Mouse (Mus musculus) CH12.LX (cell line): ENCODE data around the gene Trim32. TPM values are rescaled to one million over a fixed set of nuclear protein-coding genes. Genes with fewer than 3 reads are reported as not detected.

Source experiments
- DNase-seq: peaks from one replicate; pipeline ENCODE4 v3.0.0-alpha.2; 2013; ENCODE audit errors: extremely low read depth
- H3K27ac ChIP-seq: 2 replicates; pipeline ENCODE4 v1.5.1; 2012; ENCODE audit warnings: low read depth, mild to moderate bottlenecking, control low read depth, moderate library complexity; ENCODE audit not compliant: insufficient read depth
- H3K27me3 ChIP-seq: replicated peaks from 2 replicates; pipeline ENCODE3; 2012; ENCODE audit warnings: inconsistent platforms
- H3K36me3 ChIP-seq, 2 experiments: replicated peaks in 1 of 2; 2 replicates each; pipeline versions ENCODE3 to v1.6.1; 2012; ENCODE audit warnings: inconsistent platforms in 1 of 2, low read length in 1 of 2, mild to moderate bottlenecking in 1 of 2, mixed read lengths in 1 of 2, moderate library complexity in 1 of 2; ENCODE audit not compliant: control insufficient read depth in 1 of 2, insufficient read depth in 1 of 2
- H3K4me1 ChIP-seq, 2 experiments: 2 replicates each; pipeline ENCODE4 v1.6.1; 2012; ENCODE audit warnings: inconsistent platforms in 1 of 2, moderate library complexity in 1 of 2; ENCODE audit not compliant: insufficient read depth in 2 of 2, control insufficient read depth in 1 of 2
- H3K4me2 ChIP-seq: 2 replicates; pipeline ENCODE4 v1.6.1; 2012; ENCODE audit warnings: low read depth, mild to moderate bottlenecking, control low read depth; ENCODE audit not compliant: poor library complexity, insufficient read depth, severe bottlenecking
- H3K4me3 ChIP-seq, 3 experiments: fragments of 150-350 bp in 1 of 3; sonication (generic) in 1 of 3; replicated peaks in 1 of 3; 2 replicates each; pipeline versions ENCODE3 to v1.5.1; 2011 to 2012; ENCODE audit warnings: low read depth in 2 of 3, low read length in 2 of 3, mild to moderate bottlenecking in 2 of 3, moderate library complexity in 2 of 3, control low read depth in 1 of 3, improper control_type of control experiment in 1 of 3, inconsistent platforms in 1 of 3, mixed read lengths in 1 of 3; ENCODE audit not compliant: poor library complexity in 1 of 3
- H3K79me2 ChIP-seq: replicated peaks from 2 replicates; pipeline ENCODE4 v1.6.1; 2012; ENCODE audit warnings: mild to moderate bottlenecking, moderate library complexity; ENCODE audit not compliant: control insufficient read depth, poor library complexity, insufficient read depth, severe bottlenecking; ENCODE audit errors: extremely low read depth
- H3K9ac ChIP-seq: 2 replicates; pipeline ENCODE4 v1.6.1; 2012; ENCODE audit warnings: low read depth, mild to moderate bottlenecking, control low read depth, moderate library complexity; ENCODE audit not compliant: insufficient read depth
- H3K9me3 ChIP-seq: replicated peaks from 2 replicates; pipeline ENCODE3; 2012; ENCODE audit warnings: low read length, inconsistent platforms, mixed read lengths
- BHLHE40 ChIP-seq: IDR thresholded peaks from 2 replicates; pipeline ENCODE4 v1.6.1; 2011; ENCODE audit warnings: mild to moderate bottlenecking, low read depth, low read length, improper control_type of control experiment
- CHD1 ChIP-seq: IDR thresholded peaks from 2 replicates; pipeline ENCODE4 v1.6.1; 2012; ENCODE audit warnings: low read depth, low read length, improper control_type of control experiment, inconsistent platforms
- CHD2 ChIP-seq: IDR thresholded peaks from 2 replicates; pipeline ENCODE4 v1.6.1; 2011; ENCODE audit warnings: low read length, improper control_type of control experiment
- CTCF ChIP-seq, 2 experiments: IDR thresholded peaks in 1 of 2; conservative IDR thresholded peaks in 1 of 2; 2 replicates each; pipeline ENCODE4 v1.5.1; 2011 to 2012; ENCODE audit warnings: low read depth in 2 of 2, low read length in 2 of 2, improper control_type of control experiment in 1 of 2, inconsistent platforms in 1 of 2, mild to moderate bottlenecking in 1 of 2, moderate library complexity in 1 of 2
- EP300 ChIP-seq: IDR thresholded peaks from 2 replicates; pipeline ENCODE4 v1.6.1; 2011; ENCODE audit warnings: low read length, improper control_type of control experiment
- GABPA ChIP-seq: IDR thresholded peaks from 2 replicates; pipeline ENCODE4 v1.6.1; 2012; ENCODE audit warnings: low read depth, low read length, improper control_type of control experiment, inconsistent platforms; ENCODE audit not compliant: insufficient replicate concordance
- JUND ChIP-seq: conservative IDR thresholded peaks from 2 replicates; pipeline ENCODE4 v1.6.1; 2011; ENCODE audit warnings: low read depth, low read length, improper control_type of control experiment
- KAT2A ChIP-seq: IDR thresholded peaks from 2 replicates; pipeline ENCODE4 v1.6.1; 2012; ENCODE audit warnings: low read length, improper control_type of control experiment, inconsistent platforms; ENCODE audit not compliant: insufficient replicate concordance
- MAFK ChIP-seq: IDR thresholded peaks from 2 replicates; pipeline ENCODE4 v1.6.1; 2011; ENCODE audit warnings: low read length, improper control_type of control experiment; ENCODE audit not compliant: insufficient replicate concordance
- MAX ChIP-seq: IDR thresholded peaks from 2 replicates; pipeline ENCODE4 v1.6.1; 2011; ENCODE audit warnings: low read length, improper control_type of control experiment
- MAZ ChIP-seq: IDR thresholded peaks from 2 replicates; pipeline ENCODE4 v1.6.1; 2012; ENCODE audit warnings: low read depth, mild to moderate bottlenecking, inconsistent platforms, low read length, improper control_type of control experiment, moderate library complexity
- MEF2A ChIP-seq: IDR thresholded peaks from 2 replicates; pipeline ENCODE4 v1.6.1; 2014; ENCODE audit warnings: low read depth, mild to moderate bottlenecking, inconsistent platforms, low read length, improper control_type of control experiment, borderline replicate concordance
- MXI1 ChIP-seq: IDR thresholded peaks from 2 replicates; pipeline ENCODE4 v1.6.1; 2011; ENCODE audit warnings: mild to moderate bottlenecking, low read depth, low read length, improper control_type of control experiment
- MYC ChIP-seq: IDR thresholded peaks from 2 replicates; pipeline ENCODE4 v1.6.1; 2011; ENCODE audit warnings: low read depth, mild to moderate bottlenecking, improper control_type of control experiment, low read length
- NRF1 ChIP-seq: IDR thresholded peaks from 2 replicates; pipeline ENCODE4 v1.6.1; 2014; ENCODE audit warnings: low read depth, mild to moderate bottlenecking, inconsistent platforms, low read length, improper control_type of control experiment, moderate library complexity
- PAX5 ChIP-seq: IDR thresholded peaks from 2 replicates; pipeline ENCODE4 v1.6.1; 2012; ENCODE audit warnings: low read length, inconsistent platforms, mixed read lengths
- POLR2A ChIP-seq: IDR thresholded peaks from 2 replicates; pipeline ENCODE4 v1.6.1; 2011; ENCODE audit warnings: low read depth, mild to moderate bottlenecking, improper control_type of control experiment, low read length
- POLR2AphosphoS2 ChIP-seq: IDR thresholded peaks from 2 replicates; pipeline ENCODE4 v1.6.1; 2011; ENCODE audit warnings: low read depth, low read length, improper control_type of control experiment
- RAD21 ChIP-seq: IDR thresholded peaks from 2 replicates; pipeline ENCODE4 v1.6.1; 2011; ENCODE audit warnings: low read depth, mild to moderate bottlenecking, low read length, improper control_type of control experiment, moderate library complexity
- TBP ChIP-seq: conservative IDR thresholded peaks from 2 replicates; pipeline ENCODE4 v1.6.1; 2011; ENCODE audit warnings: low read depth, low read length, improper control_type of control experiment
- TCF12 ChIP-seq: IDR thresholded peaks from 2 replicates; pipeline ENCODE4 v1.6.1; 2014; ENCODE audit warnings: low read depth, mild to moderate bottlenecking, inconsistent platforms, low read length, improper control_type of control experiment
- USF1 ChIP-seq: IDR thresholded peaks from 2 replicates; pipeline ENCODE4 v1.6.1; 2014; ENCODE audit warnings: low read depth, mild to moderate bottlenecking, inconsistent platforms, low read length, improper control_type of control experiment
- USF2 ChIP-seq: conservative IDR thresholded peaks from 2 replicates; pipeline ENCODE4 v1.6.1; 2011; ENCODE audit warnings: low read depth, low read length, improper control_type of control experiment
- ZKSCAN1 ChIP-seq: IDR thresholded peaks from 2 replicates; pipeline ENCODE4 v1.6.1; 2012; ENCODE audit warnings: low read depth, inconsistent platforms, low read length, improper control_type of control experiment, borderline replicate concordance
- ZNF384 ChIP-seq: IDR thresholded peaks from 2 replicates; pipeline ENCODE4 v1.6.1; 2012; ENCODE audit warnings: low read depth, low read length, improper control_type of control experiment, inconsistent platforms
- dilution Hi-C: fragments of 300-500 bp; cut with MboI; formaldehyde crosslinking; loops from 2 replicates; pipeline ENCODE4 v1.14.3; 2020; ENCODE audit warnings: low sequenced_read_pairs; ENCODE audit not compliant: extremely low pct_unique_long_range_greater_than_20kb, extremely low pct_ligation_motif_present
- in situ Hi-C: fragments of 300-500 bp; cut with MboI; formaldehyde crosslinking; loops from 3 replicates; pipeline ENCODE4 v1.14.3; 2019; ENCODE audit warnings: low sequenced_read_pairs, low pct_ligation_motif_present, low pct_unique_long_range_greater_than_20kb, mixed read lengths
- polyA plus RNA-seq: library from polyadenylated mRNA; unstranded; fragments of >175 nt; gene quantifications from 2 replicates; pipeline ENCODE4 v1.2.1, GENCODE M21; 2012; ENCODE audit warnings: low read depth; ENCODE audit not compliant: insufficient read length
- total RNA-seq, 2 experiments: library from RNA; depleted of rRNA; stranded (reverse); fragments of 300-350 nt in 1 of 2; fragments of >200 nt in 1 of 2; gene quantifications; 2 replicates each; pipeline ENCODE4 v1.2.3; 2012 to 2014

Gene Trim32
- total and polyA plus RNA-seq, 3 experiments = 23.4 to 26.2 (median 23.7) TPM

GRCm38 (mm10) chr4:65620125-65620524 is 15.3 kb downstream of the Trim32 start:
- no peak overlapping the region for H3K4me2 ChIP-seq
- TF ChIP-seq ZNF384 (no peak), MEF2A (no peak), TCF12 (no peak), ZKSCAN1 (no peak)
- no peak overlapping the region for H3K4me3 ChIP-seq
- no peaks in the 10 kb centered on the region for H3K27me3 ChIP-seq
- dilution Hi-C loops = no loop called here
- H3K36me3 ChIP-seq = peaks cover 15 to 59% of the 10 kb centered on the region in 2 experiments
- no peak overlapping the region for H3K9ac ChIP-seq
- H3K79me2 ChIP-seq = no peaks in the 10 kb centered on the region
- no peaks in the 10 kb centered on the region for H3K4me1 ChIP-seq
- H3K9me3 ChIP-seq = no peaks in the 10 kb centered on the region
- in situ Hi-C loops = no loop called here
- no peak overlapping the region for H3K27ac ChIP-seq
- DNase-seq = no peak

DNA sequence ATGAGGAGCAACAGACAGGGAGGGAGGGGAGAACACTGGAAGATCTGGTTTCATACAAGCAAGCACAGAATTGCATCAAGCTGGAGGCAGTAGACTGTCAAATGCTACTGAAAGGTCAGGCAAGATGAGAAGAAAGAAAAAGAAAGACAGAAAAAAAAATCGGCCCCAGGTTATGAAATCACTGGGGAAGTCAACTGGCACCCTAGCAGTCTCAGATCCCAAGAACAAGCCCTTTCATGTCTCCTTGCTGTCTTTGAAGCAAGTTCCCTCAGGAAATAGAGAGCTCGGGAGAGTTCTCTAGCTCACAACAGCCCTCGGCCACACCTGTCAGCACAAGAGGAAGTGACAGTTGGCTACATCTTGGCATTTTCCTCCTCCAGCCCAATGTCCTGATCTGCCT is 33.4 kb downstream of the Trim32 start:
- H3K4me1 ChIP-seq = no peaks in the 10 kb centered on the region; a peak in 1 of 4 replicates
- dilution Hi-C loops = no loop called here
- H3K4me3 ChIP-seq = no peak overlapping the region
- TF ChIP-seq POLR2AphosphoS2 (no peak), TCF12 (no peak), ZKSCAN1 (no peak), MAX (no peak), RAD21 (no peak), JUND (no peak), BHLHE40 (no peak), EP300 (no peak), USF2 (no peak), MEF2A (no peak), POLR2A (no peak), GABPA (no peak)
- in situ Hi-C loops = no loop called here
- DNase-seq = no peak
- H3K27ac ChIP-seq = no peak overlapping the region
- H3K4me2 ChIP-seq = peak overlapping the region; percentile 13; the same call in 1 of the 2 replicates
- no peaks in the 10 kb centered on the region for H3K79me2 ChIP-seq
- H3K9me3 ChIP-seq = no peaks in the 10 kb centered on the region
- H3K27me3 ChIP-seq = no peaks in the 10 kb centered on the region
- H3K36me3 ChIP-seq = no peaks in the 10 kb centered on the region
- no peak overlapping the region for H3K9ac ChIP-seq

DNA sequence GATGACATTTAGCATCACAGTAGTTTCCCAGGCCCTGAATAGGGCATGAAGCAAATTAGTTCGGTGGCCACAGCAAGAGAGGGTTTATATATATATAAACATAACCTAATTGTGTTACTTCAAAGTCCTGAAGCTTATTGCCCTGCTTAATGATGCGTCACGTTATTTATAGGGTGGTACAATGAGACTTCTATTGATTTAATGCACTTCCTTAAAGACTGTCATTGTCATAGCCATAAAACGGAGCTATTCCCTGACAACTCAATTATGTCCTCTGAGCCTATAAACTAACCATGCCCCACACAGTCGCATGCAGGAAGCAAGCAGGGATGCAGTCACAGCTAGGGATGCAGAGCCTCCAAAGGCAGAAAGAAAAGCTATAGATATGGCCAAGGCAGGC is 37.8 kb downstream of the Trim32 start:
- no peak overlapping the region for H3K27ac ChIP-seq
- no peak overlapping the region for H3K4me2 ChIP-seq
- no peaks in the 10 kb centered on the region for H3K9me3 ChIP-seq
- dilution Hi-C loops = no loop called here
- H3K4me3 ChIP-seq = no peak overlapping the region
- no peak for TF ChIP-seq MYC
- no peak for TF ChIP-seq POLR2A
- no peak for TF ChIP-seq MAZ
- TF ChIP-seq EP300 = no peak
- no peak for TF ChIP-seq TBP
- TF ChIP-seq CHD2 = no peak
- TF ChIP-seq MAFK = no peak
- no peak for TF ChIP-seq KAT2A
- no peak for TF ChIP-seq MXI1
- no peak for TF ChIP-seq PAX5
- TF ChIP-seq ZNF384 = no peak
- no peak for TF ChIP-seq JUND
- no peak for TF ChIP-seq TCF12
- TF ChIP-seq USF1 = no peak
- TF ChIP-seq CHD1 = no peak
- TF ChIP-seq NRF1 = no peak
- no peak for TF ChIP-seq CTCF (conservative IDR thresholded peaks at IDR 0.05 in 1 of 2, IDR thresholded peaks at IDR 0.05 in 1 of 2; ENCODE audit: low read depth in 2 of 2, low read length in 2 of 2)
- TF ChIP-seq, all 38 proteins: peak for 0
- in situ Hi-C loops = no loop called here
- no peaks in the 10 kb centered on the region for H3K79me2 ChIP-seq
- no peaks in the 10 kb centered on the region for H3K36me3 ChIP-seq
- no peaks in the 10 kb centered on the region; a peak in 1 of 4 replicates for H3K4me1 ChIP-seq
- no peak overlapping the region for H3K9ac ChIP-seq
- H3K27me3 ChIP-seq = no peaks in the 10 kb centered on the region
- DNase-seq = no peak
